Mouse (Mus musculus) brain, embryonic 18.5 days (tissue): ENCODE measurements at regions not wholly inside any gene's neighbourhood (a gene's known extent, or its start where the extent isn't known, plus 50 kb on each side); places are given as distances from the start of the nearest gene placed in this dataset.

Experiments used
- DNase-seq: peaks from one replicate; pipeline ENCODE4 v3.0.0-alpha.2; 2012; ENCODE audit warnings: low read depth, low spot score

DNA sequence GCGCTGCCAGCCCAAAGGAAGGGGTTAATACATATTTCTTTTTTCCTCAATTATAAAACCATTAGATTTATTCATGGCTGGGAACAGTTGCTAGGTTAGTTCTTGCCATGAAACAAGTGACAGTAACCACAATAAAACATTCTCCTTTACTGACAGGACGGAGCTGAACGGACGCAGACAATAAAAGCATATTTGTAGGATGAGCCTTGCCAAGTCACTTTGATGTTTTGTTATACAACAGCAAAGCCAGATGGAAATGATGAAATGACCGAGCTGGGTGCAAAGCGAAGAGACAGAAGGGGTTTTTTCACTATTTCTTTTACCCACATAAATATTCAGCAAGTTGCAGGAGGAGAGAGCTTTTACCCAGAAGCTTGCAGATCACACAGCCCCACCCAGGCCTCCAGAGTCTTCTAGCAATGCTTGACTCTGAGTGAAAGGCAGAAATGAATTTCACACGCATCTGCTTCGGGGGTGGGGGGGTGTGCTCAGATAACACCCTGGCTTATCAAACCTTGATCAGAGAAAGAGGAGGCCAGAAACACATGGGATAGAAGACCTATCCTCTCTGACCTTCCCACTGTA lies 395.3 kb downstream of the Mtx2 start:
- no peak for DNase-seq

DNA sequence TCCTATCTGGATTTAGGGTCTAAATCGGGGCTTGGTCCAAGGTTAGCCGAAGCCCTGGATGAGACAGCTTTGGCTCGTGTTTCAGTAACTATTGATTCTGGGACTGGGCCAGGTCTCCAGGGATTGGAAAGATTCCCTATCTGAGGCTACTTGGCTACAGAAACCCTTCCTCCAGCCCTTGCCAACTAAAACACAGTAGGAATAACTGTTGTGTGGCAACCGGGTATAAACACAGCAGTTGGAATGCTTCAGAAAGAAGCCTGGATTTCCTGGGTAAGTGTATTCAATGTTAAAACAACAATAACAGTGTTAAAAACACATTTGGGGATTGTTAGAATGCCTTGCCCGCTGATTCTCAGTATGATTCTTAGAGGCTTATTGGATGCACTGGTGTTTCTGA lies 398.8 kb downstream of the Mtx2 start:
- no peak for DNase-seq

DNA sequence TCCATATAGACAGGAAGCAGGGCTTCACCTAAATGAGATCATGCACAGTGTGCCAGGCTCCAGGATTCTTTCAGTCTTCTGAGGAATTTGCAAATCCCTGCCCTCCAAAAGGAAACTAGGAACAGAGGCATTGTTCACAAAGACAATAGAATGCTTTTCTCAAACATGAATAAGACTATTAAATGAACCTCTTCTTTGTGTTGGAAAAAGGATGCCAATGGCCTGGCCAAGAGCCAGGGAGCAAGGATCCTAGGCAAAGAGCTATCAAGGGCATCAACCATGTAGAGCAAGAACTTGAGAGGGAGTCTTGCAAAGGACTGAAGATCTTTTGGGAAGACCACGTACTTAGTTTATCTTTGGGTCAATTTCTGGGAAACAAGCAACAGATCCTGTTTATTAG lies 415.4 kb downstream of the Mtx2 start:
- no peak for DNase-seq

DNA sequence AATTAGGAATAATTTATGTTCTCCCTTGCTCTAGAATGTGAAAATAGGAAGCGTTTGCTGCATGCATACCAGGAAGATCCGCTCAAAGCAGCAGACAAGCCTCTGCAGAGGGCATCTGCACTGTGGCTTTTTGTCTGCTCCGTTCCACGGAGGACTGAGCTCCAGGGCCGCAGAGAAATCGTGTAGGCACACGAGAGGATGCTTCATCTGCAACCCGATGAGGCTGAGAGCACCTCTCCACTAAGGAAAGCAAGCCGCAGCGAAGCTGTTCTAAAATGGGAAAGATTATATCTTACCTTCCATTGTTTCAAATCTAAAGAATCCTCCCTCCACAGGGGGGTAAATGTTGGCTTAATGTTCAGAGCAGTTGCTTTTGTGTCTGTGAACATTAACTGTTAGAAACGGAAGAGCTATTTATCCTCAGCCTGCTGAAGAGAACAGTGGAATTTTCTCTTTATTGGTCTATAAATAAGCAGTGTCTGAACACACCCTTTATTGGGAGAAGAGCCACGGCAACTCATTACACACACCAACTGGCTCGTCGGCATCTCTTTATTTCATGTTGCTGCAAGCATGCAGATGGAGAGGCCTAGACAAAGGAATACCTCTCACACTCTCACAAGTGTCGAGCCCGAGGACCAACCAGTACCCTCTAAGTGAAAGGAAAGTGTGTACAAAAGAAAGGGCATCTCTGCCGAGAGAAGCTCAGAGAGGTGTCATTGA lies 414.6 kb upstream of the Hnrnpa3 start:
- no peak for DNase-seq

DNA sequence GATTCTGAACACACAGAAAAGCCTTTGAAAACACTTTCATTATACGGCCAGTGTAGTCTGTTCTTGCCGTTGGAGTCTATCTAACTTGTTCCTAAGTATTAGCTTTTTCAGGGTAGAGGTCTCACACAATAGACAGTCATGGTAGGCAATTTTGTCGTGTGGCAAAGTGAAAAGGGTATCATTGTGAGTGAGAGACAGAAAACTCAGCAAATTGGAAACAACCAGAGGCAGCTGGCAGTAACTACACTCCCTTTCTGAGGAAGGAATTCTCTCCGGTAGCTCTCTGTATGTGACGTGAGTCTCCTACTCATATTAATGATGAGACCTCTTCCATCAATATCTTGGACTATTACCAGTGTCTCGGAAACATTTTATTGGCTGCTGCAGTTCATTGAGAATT lies 413.8 kb upstream of the Hnrnpa3 start:
- DNase-seq, result no peak

DNA sequence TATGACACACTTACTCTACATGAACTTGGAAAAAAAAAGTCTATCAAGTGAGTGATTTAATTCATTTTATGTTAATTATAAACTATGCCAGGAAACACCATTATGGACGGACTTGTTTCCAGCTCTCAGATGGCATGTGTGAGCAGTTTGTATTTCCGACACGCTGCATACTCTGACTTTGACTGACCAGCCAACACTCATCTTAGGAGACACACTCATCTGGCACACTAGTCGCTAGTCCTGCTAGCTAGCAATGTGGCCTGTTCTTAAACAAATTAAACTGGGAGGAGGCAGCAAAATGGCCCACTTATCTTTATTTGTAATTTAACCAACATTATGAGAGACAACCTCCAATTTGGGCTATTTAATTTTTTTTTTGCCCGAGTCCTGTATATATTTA lies 413.4 kb upstream of the Hnrnpa3 start:
- no peak for DNase-seq

DNA sequence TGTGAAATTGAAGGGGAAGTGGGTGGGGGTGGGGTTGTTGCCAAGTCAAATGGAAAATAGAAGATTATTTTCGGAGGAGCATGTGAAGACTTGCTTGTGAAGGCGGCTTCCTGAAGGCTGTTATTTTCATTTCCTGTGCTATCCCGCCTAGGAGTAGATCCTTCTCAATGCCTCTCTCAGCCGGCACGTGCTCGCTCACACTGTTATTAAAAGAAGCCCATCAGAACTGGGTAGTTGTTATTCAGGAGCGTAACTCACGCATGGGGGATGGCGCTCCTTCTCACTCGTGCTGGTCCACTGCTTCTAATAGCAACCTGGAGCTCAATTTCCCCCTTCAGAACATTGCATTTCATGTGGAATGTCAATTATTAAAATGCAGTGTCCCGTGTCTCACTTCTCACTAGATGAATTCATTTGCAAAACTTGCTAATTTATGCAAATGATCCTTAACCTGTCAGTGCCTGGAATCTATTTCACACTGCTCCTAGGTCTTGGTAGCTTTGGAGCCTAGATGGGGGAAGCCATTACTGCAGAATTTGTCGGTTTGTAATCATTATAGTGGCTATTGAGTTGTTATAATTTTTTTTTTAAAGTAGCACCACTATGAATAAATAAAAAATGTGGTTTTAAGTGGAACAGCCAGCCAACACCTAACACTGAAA lies 412.8 kb upstream of the Hnrnpa3 start:
- DNase-seq, result no peak

DNA sequence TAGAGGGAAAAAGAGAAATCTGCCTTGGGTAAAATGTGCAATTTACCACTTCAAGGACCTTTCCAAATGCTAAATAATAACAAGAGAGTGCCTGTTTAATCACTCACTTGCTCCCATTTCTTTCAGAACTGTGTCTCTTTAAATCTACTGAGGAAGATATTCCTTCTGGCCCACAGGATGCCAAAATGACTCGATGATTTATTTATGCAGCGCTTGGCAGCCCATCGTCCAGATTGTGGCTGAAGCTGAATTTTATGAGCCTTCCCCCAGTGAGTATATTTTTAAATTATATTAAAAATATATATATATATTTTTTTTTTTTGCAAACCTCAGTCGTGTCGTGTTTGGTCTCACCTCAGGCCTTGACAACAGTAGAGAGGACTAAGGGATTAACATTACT lies 410.8 kb upstream of the Hnrnpa3 start:
- no peak for DNase-seq

DNA sequence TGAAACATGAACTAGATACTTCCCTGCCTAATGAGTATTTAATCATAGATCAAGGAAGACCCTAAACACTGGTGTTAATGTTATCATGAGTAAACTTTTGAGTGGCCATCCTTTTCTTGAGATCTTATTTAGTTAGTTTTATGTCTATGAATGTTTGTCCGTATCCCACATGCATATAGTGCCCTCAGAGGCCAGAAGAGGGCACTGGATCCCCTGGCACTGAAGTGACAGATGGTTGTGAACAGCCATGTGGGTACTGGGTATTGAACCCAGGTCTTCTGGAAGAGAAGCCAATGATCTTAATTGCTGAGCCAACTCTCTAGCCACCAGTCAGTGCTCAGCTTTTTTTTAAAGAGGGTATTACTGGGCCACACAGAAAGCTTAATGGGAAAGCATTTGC lies 408.6 kb upstream of the Hnrnpa3 start:
- DNase-seq, result no peak

DNA sequence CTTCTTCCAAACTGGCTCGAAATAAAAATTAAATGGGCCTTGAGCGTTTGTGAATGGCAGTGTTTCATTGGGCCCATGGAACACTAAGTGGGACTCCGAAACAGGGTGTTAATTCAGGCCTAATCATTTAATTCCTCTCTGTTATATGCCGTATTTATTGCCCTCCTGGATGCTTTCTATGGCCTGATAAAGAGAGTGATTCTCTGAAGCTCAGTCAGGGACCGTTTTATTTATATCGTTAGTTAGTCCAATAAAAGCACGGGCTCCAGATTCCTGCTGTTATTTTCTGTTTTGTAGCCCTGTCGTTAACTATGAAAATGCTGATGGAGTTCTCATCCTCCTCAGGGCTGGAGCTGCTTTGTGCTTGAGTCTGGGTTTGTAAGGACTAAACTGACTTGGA lies 406.2 kb upstream of the Hnrnpa3 start:
- DNase-seq, result no peak

DNA sequence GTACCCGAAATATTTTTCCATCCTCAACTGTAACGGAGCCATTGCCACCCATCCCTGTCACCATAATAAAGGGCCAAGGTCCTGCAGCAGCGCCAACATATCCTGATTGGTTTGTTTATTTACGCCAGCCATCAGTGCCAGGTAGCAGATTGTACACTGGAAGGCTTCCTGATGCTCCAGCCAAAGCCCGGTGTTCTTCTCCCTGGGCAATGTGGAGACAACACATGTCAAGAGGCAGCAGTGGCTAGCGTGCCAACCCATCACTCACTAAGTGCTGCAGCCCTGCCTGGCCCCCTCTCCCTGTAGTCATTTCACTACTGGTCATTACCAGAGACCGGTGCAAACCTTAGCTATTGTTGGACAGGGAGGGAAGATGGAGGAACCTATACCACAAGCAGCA lies 393.8 kb upstream of the Hnrnpa3 start:
- no peak for DNase-seq

DNA sequence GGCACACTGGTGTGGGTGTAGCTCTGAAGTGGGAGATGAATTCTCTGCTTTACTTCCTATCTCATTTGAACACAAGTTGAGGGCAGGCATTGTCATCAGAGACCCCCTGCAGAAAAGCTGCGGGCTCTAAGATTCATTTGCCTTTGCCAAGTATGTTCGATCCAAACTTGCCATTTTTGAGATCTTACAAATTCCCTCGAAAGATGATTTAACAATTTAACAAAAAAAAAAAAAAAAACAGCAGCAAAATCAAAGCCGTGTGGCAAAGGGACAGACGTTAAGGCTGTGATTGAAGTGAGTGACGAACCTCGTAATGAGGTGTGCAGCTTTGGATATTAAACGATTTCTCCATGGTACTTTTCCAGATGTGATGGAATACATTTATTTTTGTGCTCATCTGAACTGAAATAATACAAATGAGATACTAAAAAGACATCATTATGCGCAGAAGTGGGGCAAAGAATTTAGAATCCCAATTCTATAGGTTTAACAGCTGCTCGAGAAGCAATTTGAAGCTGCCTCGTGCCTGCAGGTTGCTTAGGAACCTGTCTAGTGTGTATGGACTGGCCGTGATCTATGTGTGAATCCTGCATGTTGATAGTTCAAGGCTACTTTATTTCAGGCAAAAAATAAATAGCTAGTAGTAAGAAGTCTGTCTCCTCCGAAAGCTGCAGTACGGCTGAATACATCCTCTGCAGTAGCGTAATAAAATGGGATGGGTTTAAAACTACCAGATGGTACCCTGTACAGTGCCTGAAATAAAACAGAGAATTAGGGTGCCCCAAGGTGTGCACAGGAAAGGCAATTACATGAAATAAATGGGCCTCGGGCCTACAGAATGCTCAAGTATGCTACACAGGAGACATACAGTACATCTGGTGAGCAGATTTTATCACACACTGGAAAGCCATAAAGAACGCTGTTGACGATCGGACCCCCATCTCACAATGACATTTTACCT lies 393.0 kb upstream of the Hnrnpa3 start:
- no peak for DNase-seq

DNA sequence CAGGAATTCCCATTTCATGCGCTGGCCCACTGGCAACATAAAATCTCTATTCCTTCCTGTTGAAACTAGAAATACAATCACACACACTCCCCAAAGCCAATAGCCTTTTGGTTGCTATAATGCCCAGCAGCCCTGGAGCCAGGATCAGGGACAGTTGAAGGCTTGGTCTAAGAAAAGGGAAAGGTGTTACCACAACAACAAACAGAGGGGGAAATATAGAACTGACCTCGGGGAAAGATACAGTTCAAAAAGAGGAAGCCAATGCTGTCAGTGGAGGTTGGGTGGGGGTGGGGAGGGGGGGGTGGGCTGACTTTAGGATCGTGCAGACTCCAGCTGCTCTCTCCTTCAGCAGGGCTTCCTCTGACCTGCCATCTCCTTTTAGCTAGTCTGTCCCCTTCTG lies 391.1 kb upstream of the Hnrnpa3 start:
- no peak for DNase-seq

DNA sequence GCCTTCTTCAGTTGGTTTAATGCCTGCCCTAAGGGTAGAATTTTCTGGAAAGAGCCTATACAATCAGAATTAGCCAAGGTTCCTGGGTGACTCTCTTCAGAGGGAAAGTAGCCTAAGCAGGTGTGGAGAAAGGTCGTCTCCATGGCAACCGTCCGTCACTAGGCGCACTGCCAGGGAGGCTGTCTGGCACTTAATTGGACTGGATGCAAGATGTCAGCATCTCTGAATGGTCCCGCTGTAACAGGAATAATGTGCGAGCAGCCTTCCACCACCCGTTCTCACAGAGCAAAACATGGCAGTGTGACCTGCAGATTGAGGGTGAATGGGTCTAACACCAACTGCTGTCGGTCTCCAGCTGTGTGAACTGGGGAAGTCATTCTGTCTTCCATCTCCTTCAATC lies 389.6 kb upstream of the Hnrnpa3 start:
- DNase-seq, result no peak

DNA sequence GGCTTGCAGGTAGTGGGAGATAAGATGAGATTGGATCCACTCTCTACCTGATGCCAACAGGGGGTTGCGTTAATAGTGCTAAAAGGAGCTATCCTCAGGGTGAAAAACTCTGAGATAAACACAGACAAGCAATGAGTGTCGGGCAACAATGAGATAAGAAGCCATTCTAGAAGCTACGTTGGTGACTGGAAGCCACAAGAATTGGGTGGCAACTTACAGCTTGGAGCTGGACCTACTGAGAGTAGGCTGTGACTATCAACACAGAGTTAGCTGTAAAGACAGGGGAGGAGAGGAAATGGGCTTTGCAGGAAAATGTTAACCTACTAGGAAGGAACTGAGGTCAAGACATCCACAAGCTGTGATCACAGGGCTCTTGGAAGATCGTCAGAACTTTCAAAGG lies 388.9 kb upstream of the Hnrnpa3 start:
- DNase-seq, result no peak

DNA sequence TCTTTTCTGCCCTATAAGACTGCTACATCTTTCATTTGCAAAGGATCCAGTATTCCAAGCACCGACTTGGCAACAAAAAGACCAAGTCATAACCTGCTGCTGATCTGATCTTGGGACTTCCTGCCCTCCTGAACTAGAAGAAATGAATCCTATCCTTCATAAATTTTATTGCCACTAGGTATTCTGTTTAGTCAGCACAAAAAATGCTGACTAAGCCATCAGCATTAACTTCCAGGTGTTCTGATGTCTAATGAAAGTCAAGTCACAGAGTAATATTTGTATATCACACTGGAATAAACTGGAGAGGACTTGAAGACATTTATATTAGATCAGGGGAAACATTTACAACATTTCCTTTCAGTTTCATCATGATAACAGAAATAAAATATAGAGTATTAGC lies 371.2 kb upstream of the Hnrnpa3 start:
- no peak for DNase-seq

DNA sequence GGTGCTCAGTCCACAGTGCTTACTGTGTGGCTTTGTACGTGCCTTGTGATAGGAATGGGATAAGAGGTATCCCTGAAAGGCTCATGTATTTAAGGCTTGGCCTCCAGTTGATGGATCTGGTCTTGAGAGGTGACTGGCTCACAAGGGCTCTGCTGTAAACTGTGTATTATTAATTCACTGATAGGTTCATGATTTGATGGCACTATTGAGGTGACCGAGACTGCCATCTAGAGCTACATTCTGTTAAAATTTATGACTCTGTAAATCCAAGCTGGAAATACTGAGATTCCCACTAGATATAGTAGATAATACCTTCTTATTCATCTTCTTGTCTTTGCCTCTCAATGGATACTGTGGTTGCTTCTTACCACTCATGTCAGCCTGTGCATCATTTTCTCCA lies 367.4 kb upstream of the Hnrnpa3 start:
- DNase-seq, result no peak

DNA sequence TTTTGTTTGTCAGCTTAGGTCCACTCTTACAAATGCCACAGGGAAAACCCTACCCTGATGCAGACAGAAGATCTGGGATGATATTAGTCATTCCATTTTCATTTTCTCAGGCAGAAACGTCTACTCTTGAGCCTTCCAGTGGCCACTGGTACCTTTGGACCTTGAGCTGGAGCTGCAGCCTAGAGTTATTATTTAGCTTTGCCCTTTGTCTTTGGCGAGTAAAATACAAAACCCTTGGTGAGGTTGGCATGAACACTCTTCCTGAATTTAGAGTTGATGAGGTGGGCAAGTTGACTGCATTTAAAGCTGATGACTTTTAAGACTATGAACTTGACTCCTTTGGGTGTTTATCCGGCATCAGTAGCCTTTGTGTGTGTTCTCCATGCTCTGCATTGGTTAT lies 352.2 kb upstream of the Hnrnpa3 start:
- no peak for DNase-seq

DNA sequence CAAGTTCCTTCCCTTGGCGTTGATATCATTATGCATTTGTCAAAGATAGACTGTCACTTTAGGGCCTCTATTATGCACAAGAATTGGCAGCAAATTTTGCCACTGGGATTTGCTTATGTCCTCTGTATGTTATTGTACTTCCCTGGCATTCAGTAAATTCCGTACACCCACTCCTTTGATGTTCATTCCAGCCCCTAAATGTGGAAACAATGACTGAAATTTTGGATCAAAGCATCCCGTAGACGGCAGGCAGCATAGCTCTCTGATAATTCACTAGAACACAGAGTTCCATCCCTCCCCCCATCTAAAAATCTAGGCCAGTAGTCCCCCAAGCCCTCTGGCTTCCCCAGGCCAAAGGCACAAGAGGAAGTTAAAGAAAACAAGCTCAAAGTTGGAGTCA lies 347.9 kb upstream of the Hnrnpa3 start:
- no peak for DNase-seq

DNA sequence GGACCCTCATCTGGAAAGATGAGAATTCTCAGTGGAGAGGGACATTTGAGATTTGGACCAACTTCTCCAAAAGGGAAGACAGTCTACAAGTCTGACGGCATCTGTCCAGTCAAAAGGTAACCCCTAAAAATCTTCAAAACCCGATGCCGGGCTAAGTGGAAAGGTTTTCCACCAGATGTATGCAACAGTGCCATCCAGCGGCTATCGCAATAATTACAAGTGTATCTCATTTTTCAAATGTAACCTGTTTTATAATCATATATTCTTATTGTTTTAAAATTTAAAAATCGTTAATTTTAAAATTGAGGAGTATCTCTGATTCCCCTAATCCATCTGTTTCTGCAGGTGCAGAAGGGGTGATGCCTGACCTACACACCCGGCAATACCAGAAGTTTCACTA lies 346.8 kb upstream of the Hnrnpa3 start:
- no peak for DNase-seq

DNA sequence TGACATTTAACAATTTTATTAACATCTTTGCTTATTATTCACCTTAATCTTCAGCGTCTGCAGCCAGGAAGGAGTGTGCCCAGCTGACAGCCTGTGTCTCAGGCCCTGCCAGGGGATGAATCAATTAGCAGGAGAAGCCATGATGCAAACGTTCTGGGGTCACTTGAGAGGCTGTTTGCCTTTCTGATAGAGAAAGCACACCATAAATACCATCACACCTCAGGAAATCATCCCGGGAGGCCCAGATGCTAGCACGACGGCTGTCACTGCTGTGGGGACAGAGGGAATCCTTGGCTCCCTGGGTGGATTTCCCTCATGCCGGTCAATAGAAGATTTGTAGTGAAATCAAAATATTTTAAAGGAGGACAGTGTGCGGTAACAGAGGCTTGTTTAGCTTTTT lies 343.7 kb upstream of the Hnrnpa3 start:
- DNase-seq, result no peak

DNA sequence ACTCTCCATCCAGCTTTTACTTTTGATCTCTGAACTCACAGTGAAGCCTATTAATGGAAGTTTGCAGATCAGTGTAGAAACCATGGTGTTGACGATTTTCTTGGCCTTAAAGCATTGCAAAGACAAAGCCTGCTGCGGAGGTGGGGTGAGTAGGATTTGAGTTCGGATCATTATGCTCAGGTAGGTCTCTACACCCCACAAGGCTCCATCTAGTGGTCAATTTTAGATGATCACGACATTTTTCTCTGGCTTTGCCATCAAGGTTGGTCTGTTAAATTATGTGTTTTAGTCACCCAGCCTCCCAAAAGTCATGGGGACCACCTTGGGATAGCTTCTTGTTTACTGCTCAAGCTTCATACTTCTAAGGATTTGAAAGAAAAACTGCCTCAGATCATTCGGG lies 340.9 kb upstream of the Hnrnpa3 start:
- DNase-seq, result no peak
